Mouse (Mus musculus) liver, postnatal 0 days (tissue): Measurements from ENCODE around the gene Ajm1. TPM values are rescaled to one million over a fixed set of nuclear protein-coding genes. Genes with fewer than 3 reads are reported as not detected.
"Not testable (repeated sequence)": the region's sequence is repeated elsewhere in the genome, so short reads cannot be mapped to it uniquely, and the experiment has no call there.

Experiments used
- ATAC-seq: fragments of 200-750 bp; cut with Nextera tagmentation; 2 replicates; pipeline ENCODE4 v1.8.0; 2017; ENCODE audit warnings: mild to moderate bottlenecking, moderate library complexity
- DNase-seq: peaks from one replicate; pipeline ENCODE4 v3.0.0-alpha.2; 2016
- H3K27ac ChIP-seq: fragments of 300-500 bp; sonication (generic); 2 replicates; pipeline ENCODE4 v1.5.1; 2014; ENCODE audit warnings: antibody characterized with exemption, moderate library complexity, mild to moderate bottlenecking, low read depth
- H3K27me3 ChIP-seq: fragments of 300-500 bp; sonication (generic); 2 replicates; pipeline ENCODE4 v1.6.1; 2014; ENCODE audit warnings: low read length, control low read depth, mixed read lengths; ENCODE audit not compliant: insufficient read depth
- H3K36me3 ChIP-seq: fragments of 300-500 bp; sonication (generic); replicated peaks from 2 replicates; pipeline ENCODE4 v1.6.1; 2014; ENCODE audit warnings: mild to moderate bottlenecking, control low read depth, low read length, moderate library complexity, mixed read lengths; ENCODE audit not compliant: insufficient read depth
- H3K4me1 ChIP-seq: fragments of 300-500 bp; sonication (generic); 2 replicates; pipeline ENCODE4 v1.6.1; 2014; ENCODE audit warnings: antibody characterized with exemption, mild to moderate bottlenecking, control low read depth; ENCODE audit not compliant: insufficient read depth
- H3K4me2 ChIP-seq: fragments of 300-500 bp; sonication (generic); 2 replicates; pipeline ENCODE4 v1.6.1; 2014; ENCODE audit warnings: low read depth, mild to moderate bottlenecking, low read length, moderate library complexity, mixed read lengths
- H3K4me3 ChIP-seq: fragments of 300-500 bp; sonication (generic); 2 replicates; pipeline ENCODE4 v1.5.1; 2014; ENCODE audit warnings: low read depth, low read length
- H3K9ac ChIP-seq: fragments of 300-500 bp; sonication (generic); replicated peaks from 2 replicates; pipeline ENCODE4 v1.6.1; 2014; ENCODE audit warnings: mild to moderate bottlenecking, moderate library complexity
- H3K9me3 ChIP-seq: fragments of 300-500 bp; sonication (generic); 2 replicates; pipeline ENCODE4 v1.6.1; 2016; ENCODE audit warnings: mild to moderate bottlenecking, control low read depth, low read length, mixed read lengths
- CTCF ChIP-seq: sonication (generic); IDR thresholded peaks from 2 replicates; pipeline ENCODE4 v1.5.1; 2016; ENCODE audit warnings: antibody characterized with exemption, low read depth
- EP300 ChIP-seq: IDR thresholded peaks from 2 replicates; pipeline ENCODE4 v1.6.1; 2016; ENCODE audit warnings: antibody characterized with exemption, low read depth, mild to moderate bottlenecking
- WGBS: fragments of 180-500 bp; shearing (Covaris S2); extraction: QIAGEN DNeasy Blood & Tissue Kit; methylation state at CpG from one replicate; pipeline ENCODE4 v1.1.7; 2014; ENCODE audit not compliant: insufficient replicate concordance; 5-methylcytosine and 5-hydroxymethylcytosine counted together
- polyA plus RNA-seq: library from polyadenylated mRNA; unstranded; fragments of >200 nt; fragmentation: Nextera tagmentation; extraction: Ambion mirVana; gene quantifications from 2 replicates; pipeline ENCODE4 v1.2.1, GENCODE M21; 2015

Gene Ajm1
- polyA plus RNA-seq, 1 experiment from 2014 or later: not detected

DNA sequence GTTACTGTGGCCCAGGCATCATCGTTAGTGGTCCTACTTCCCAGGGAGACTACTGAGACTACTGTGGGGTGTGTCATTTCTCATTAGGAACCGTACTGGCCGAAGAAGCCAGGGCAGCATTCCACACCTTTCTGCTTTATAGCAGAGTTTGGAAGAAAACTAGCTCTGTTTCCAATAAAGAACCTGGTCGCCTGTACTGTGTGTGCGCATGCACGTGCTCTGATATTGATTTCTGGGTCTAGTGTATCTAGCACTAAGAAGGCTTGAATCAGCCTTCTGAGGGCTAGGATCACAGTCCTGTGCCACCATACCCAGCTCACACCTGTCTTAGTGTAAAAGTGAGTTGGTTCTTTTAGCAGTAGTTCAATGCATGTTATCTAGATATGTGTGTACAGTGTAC, 22.8 kb downstream of the Ajm1 start:
- peak; percentile 45 for DNase-seq
- H3K27ac ChIP-seq: peak overlapping the region; percentile 98; the same call in 1 of the 2 replicates
- peak overlapping the region; percentile 96 for H3K4me3 ChIP-seq

DNA sequence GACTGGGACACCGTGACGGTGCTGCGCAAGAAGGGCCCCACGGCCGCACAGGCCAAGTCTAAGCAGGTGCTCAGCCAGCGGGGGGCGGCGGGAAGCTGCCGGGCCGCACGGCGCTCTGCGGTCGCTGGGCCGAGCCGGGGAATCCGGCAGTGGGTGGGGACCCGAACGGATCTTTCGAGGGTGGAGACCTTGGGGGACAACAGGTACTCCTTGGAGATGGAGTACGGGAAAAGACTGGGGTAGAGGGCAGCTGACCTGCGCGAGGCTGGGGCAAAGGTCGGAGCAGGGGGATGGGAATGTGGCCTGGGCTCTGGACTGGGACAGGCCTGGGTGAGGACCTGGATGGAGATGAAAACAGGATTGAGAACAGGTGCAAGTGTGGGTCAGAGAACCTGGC, 23.6 kb downstream of the Ajm1 start:
- H3K27ac ChIP-seq: peak overlapping the region; percentile 98
- peak overlapping the region; percentile 98 for H3K9ac ChIP-seq
- TF ChIP-seq CTCF (no peak), EP300 (no peak)
- H3K27me3 ChIP-seq: no peaks in the 10 kb centered on the region
- ATAC-seq (peak; percentile 74), DNase-seq (peak; percentile 68)
- H3K4me3 ChIP-seq: peak overlapping the region; percentile 96
- peaks cover 19% of the 10 kb centered on the region for H3K4me1 ChIP-seq
- peak overlapping the region; percentile 99 for H3K4me2 ChIP-seq
- no peaks in the 10 kb centered on the region for H3K9me3 ChIP-seq
- WGBS: 1% methylated on average over 24 of the region's 24 CpGs
- H3K36me3 ChIP-seq: peaks cover 35% of the 10 kb centered on the region

More for the DNA sequence above, 22.8 kb downstream of the Ajm1 start:
- ATAC-seq: no peak
- Histone ChIP-seq H3K9ac (peak overlapping the region; percentile 98), H3K4me2 (peak overlapping the region; percentile 99), H3K4me1 (peaks cover 19% of the 10 kb centered on the region), H3K27me3 (no peaks in the 10 kb centered on the region), H3K9me3 (no peaks in the 10 kb centered on the region), H3K36me3 (peaks cover 42% of the 10 kb centered on the region)
- no peak for TF ChIP-seq EP300
- WGBS: 63% methylated on average over 6 of the region's 6 CpGs

DNA sequence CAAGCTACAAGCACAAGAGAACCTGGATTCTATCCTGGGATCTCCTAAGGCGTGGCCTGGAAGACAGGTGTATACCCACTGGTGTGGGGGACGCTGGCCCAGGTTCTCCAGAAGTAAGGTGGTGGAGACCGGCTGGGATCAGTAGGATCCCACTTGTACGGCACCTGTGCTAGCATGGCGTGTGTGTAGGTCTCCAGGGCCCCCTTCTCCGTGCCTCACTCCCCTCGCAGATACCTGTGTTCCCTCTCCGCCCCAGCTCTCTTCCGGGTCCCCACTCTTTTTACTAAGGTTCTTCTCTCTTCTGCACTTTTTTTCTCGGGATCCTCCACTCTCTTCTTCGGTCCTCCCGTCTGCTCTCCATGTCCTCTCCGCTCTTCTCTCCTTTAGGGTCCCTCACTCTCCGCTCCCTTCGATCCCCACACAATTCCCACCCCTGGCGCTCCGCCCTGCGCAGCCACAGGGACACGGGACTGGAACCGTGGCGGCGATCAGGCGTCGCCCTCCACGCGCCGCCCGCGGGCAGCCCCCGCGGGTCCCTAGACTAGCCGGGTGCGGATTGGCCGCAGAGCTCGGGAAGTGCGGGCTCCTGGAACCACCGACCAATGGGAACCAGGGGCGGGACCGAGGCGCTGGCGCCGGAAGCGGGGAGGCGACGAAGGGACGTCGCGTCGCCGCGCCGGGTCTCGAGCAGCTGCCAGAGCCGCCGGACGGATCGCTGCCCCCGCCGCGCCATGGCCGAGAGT, 24.2 kb downstream of the Ajm1 start, which contains the start of gene Edf1:
Gene Edf1 (plus strand): TSS at position 627 of the 743 bp plus-strand sequence.
- Histone ChIP-seq H3K4me1 (peaks cover 19% of the 10 kb centered on the region), H3K27ac (peak within 1 kb of the TSS; percentile 98), H3K4me2 (peak within 1 kb of the TSS; percentile 99), H3K9ac (peak within 1 kb of the TSS; percentile 98), H3K4me3 (peak within 1 kb of the TSS; percentile 96), H3K27me3 (no peaks in the 10 kb centered on the region), H3K9me3 (no peaks in the 10 kb centered on the region), H3K36me3 (peaks cover 29% of the 10 kb centered on the region)
- ATAC-seq (peak; percentile 99), DNase-seq (peak; percentile 95)
- under 1% methylated on average over 55 of the region's 61 CpGs for WGBS
- TF ChIP-seq EP300: no peak
- TF ChIP-seq CTCF: no peak

DNA sequence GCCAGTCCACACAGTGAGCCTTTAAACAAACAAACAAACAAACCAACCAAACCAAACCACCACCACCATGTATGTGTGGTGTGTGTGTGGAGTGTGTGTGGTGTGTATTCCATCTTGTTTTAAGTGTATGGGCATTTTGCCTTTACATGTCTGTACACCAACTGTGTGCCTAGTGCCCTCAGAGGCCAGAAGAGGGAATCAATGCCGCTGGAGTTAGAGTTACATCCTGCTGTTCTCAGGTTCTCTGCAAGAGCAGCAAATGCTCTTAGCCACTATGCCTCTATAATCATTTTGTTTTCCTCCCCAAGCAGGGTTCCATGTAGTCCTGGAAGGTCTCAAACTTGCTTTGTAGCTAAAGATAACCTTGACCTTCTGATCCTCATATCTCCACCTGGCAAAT, 25.3 kb downstream of the Ajm1 start:
- Histone ChIP-seq H3K27me3 (no peaks in the 10 kb centered on the region), H3K9ac (no peak overlapping the region), H3K4me1 (peaks cover 19% of the 10 kb centered on the region), H3K36me3 (peaks cover 18% of the 10 kb centered on the region), H3K27ac (no peak overlapping the region), H3K4me2 (no peak overlapping the region), H3K4me3 (no peak overlapping the region), H3K9me3 (no peaks in the 10 kb centered on the region)
- DNase-seq (no peak), ATAC-seq (no peak)
- TF ChIP-seq EP300: no peak
- TF ChIP-seq CTCF: no peak
- WGBS: 60% methylated on average over 1 of the region's 1 CpGs

DNA sequence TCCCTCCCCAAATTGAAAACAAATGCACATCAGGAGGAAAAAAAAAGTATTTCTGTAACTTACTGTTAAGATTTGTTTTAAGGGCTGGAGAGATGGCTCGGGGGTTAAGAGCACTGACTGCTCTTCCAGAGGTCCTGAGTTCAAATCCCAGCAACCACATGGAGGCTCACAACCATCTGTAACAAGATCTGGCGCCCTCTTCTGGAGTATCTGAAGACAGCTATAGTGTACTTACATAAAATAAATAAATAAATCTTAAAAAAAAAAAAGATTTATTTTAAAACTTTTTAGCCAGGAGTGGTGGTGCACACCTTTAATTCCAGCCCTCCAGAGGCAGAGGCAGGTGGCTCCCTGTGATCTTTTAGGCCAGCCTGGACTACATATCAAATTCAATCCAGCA, 26.1 kb downstream of the Ajm1 start:
- peak; percentile 27; the same call in 1 of the 2 replicates for TF ChIP-seq CTCF
- not testable (repeated sequence) for H3K9me3 ChIP-seq, H3K4me2 ChIP-seq, H3K9ac ChIP-seq, H3K27ac ChIP-seq, H3K27me3 ChIP-seq, ATAC-seq, DNase-seq, H3K4me3 ChIP-seq
- Histone ChIP-seq H3K4me1 (peaks cover 19% of the 10 kb centered on the region), H3K36me3 (peaks cover 12% of the 10 kb centered on the region)
- WGBS: 42% methylated on average over 2 of the region's 2 CpGs

DNA sequence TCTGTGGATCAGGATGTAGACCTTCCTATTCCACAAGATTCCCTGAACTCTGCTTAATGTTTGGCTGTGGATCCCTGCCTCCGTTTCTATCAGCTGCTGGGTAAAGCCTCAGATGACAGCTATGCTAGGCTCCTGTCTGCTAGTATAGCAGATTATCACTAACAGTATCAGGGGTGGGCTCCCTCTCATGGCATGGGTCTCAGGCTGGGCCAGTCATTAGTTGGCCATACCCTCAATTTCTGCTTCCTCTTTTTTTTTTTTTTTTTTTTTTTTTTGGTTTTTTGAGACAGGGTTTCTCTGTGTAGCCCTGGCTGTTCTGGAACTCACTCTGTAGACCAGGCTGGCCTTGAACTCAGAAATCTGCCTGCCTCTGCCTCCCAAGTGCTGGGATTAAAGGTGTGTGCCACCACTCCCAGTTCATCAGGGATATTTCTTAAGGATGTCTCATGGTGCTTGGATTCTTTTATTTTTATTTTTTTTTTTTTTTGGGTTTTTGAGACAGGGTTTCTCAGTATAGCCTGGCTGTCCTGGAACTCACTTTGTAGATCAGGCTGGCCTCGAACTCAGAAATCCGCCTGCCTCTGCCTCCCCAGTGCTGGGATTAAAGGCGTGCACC, 28.3 kb downstream of the Ajm1 start:
- ATAC-seq, H3K9me3 ChIP-seq, H3K9ac ChIP-seq, H3K4me1 ChIP-seq, H3K36me3 ChIP-seq, H3K4me3 ChIP-seq, H3K27me3 ChIP-seq, DNase-seq, H3K27ac ChIP-seq, H3K4me2 ChIP-seq: not testable (repeated sequence)
- 76% methylated on average over 4 of the region's 4 CpGs for WGBS
